Mouse (Mus musculus): ENCODE measurements around the gene Tex46. TPM values are rescaled to one million over a fixed set of nuclear protein-coding genes. Genes with fewer than 3 reads are reported as not detected.

Tex46 gene
- total and polyA plus RNA-seq, 2 experiments from 2014 or later, result not detected

- Histone ChIP-seq H3K27ac (ENCODE audit: low read depth, low read length) (no peak overlapping the region), H3K27me3 (ENCODE audit: insufficient read depth, low read length) (no peaks in the 10 kb centered on the region), H3K9me3 (ENCODE audit: low read length) (no peaks in the 10 kb centered on the region), H3K9ac (replicated peaks; ENCODE audit: low read length, poor library complexity, severe bottlenecking) (no peak overlapping the region), H3K4me2 (ENCODE audit: low read depth, low read length, poor library complexity, severe bottlenecking) (no peak overlapping the region), H3K4me3 (ENCODE audit: low read depth, low read length) (no peak overlapping the region), H3K4me1 (ENCODE audit: insufficient read depth, low read length) (no peaks in the 10 kb centered on the region), H3K36me3 (ENCODE audit: insufficient read depth, low read length) (no peaks in the 10 kb centered on the region)
- 0% methylated on average over 1 of the region's 1 CpGs for WGBS
- peak; percentile 98 for TF ChIP-seq CTCF (IDR thresholded peaks at IDR 0.05)
- no peak for ATAC-seq (ENCODE audit: low FRiP score)
- peak; percentile 88 for DNase-seq (ENCODE audit: low spot score)
Observed at GRCm38 (mm10) chr4:136621336-136621735, 11.1 kb downstream of the Tex46 start.

- Histone ChIP-seq H3K4me2 (ENCODE audit: low read depth, low read length, poor library complexity, severe bottlenecking) (no peak overlapping the region), H3K4me1 (ENCODE audit: insufficient read depth, low read length) (no peaks in the 10 kb centered on the region), H3K9me3 (ENCODE audit: low read length) (no peaks in the 10 kb centered on the region), H3K36me3 (ENCODE audit: insufficient read depth, low read length) (no peaks in the 10 kb centered on the region), H3K4me3 (ENCODE audit: low read depth, low read length) (no peak overlapping the region), H3K27me3 (ENCODE audit: insufficient read depth, low read length) (no peaks in the 10 kb centered on the region), H3K27ac (ENCODE audit: low read depth, low read length) (no peak overlapping the region), H3K9ac (replicated peaks; ENCODE audit: low read length, poor library complexity, severe bottlenecking) (no peak overlapping the region)
- DNase-seq (ENCODE audit: low spot score), result no peak
- 55% methylated on average over 5 of the region's 5 CpGs for WGBS
- no peak for ATAC-seq (ENCODE audit: low FRiP score)
- TF ChIP-seq CTCF (IDR thresholded peaks at IDR 0.05), result no peak
Observed at GRCm38 (mm10) chr4:136621956-136622355, 11.7 kb downstream of the Tex46 start.

GRCm38 (mm10) chr4:136622388-136622787 is 12.2 kb downstream of the Tex46 start, which contains the start of gene Lactbl1:
Gene Lactbl1, plus strand, starts transcription at chr4:136622621.
- no peaks in the 10 kb centered on the region for H3K4me1 ChIP-seq (ENCODE audit: insufficient read depth, low read length)
- no peaks in the 10 kb centered on the region for H3K36me3 ChIP-seq (ENCODE audit: insufficient read depth, low read length)
- no peak within 1 kb of the TSS for H3K4me3 ChIP-seq (ENCODE audit: low read depth, low read length)
- 21% methylated on average over 6 of the region's 6 CpGs for WGBS
- no peak for ATAC-seq (ENCODE audit: low FRiP score)
- no peak within 1 kb of the TSS for H3K9ac ChIP-seq (replicated peaks; ENCODE audit: low read length, poor library complexity, severe bottlenecking)
- H3K4me2 ChIP-seq (ENCODE audit: low read depth, low read length, poor library complexity, severe bottlenecking), result no peak within 1 kb of the TSS
- no peak for TF ChIP-seq CTCF (IDR thresholded peaks at IDR 0.05)
- H3K27me3 ChIP-seq (ENCODE audit: insufficient read depth, low read length), result no peaks in the 10 kb centered on the region
- no peak for DNase-seq (ENCODE audit: low spot score)
- no peaks in the 10 kb centered on the region for H3K9me3 ChIP-seq (ENCODE audit: low read length)
- H3K27ac ChIP-seq (ENCODE audit: low read depth, low read length), result no peak within 1 kb of the TSS

GRCm38 (mm10) chr4:136626590-136626989 is 16.4 kb downstream of the Tex46 start:
- Histone ChIP-seq H3K4me1 (ENCODE audit: insufficient read depth, low read length) (no peaks in the 10 kb centered on the region), H3K27ac (ENCODE audit: low read depth, low read length) (no peak overlapping the region), H3K27me3 (ENCODE audit: insufficient read depth, low read length) (no peaks in the 10 kb centered on the region), H3K9me3 (ENCODE audit: low read length) (no peaks in the 10 kb centered on the region), H3K4me2 (ENCODE audit: low read depth, low read length, poor library complexity, severe bottlenecking) (no peak overlapping the region), H3K9ac (replicated peaks; ENCODE audit: low read length, poor library complexity, severe bottlenecking) (no peak overlapping the region), H3K4me3 (ENCODE audit: low read depth, low read length) (no peak overlapping the region), H3K36me3 (ENCODE audit: insufficient read depth, low read length) (no peaks in the 10 kb centered on the region)
- no peak for TF ChIP-seq CTCF (IDR thresholded peaks at IDR 0.05)
- DNase-seq (ENCODE audit: low spot score), result no peak
- WGBS, result 75% methylated on average over 6 of the region's 6 CpGs
- no peak for ATAC-seq (ENCODE audit: low FRiP score)

GRCm38 (mm10) chr4:136631237-136631994 is 21.2 kb downstream of the Tex46 start:
- H3K4me3 ChIP-seq (ENCODE audit: low read depth, low read length), result no peak overlapping the region
- peak; percentile 59 for DNase-seq (ENCODE audit: low spot score)
- no peak overlapping the region for H3K27ac ChIP-seq (ENCODE audit: low read depth, low read length)
- no peaks in the 10 kb centered on the region for H3K4me1 ChIP-seq (ENCODE audit: insufficient read depth, low read length)
- no peaks in the 10 kb centered on the region for H3K9me3 ChIP-seq (ENCODE audit: low read length)
- WGBS, result 74% methylated on average over 11 of the region's 11 CpGs
- H3K36me3 ChIP-seq (ENCODE audit: insufficient read depth, low read length), result no peaks in the 10 kb centered on the region
- H3K4me2 ChIP-seq (ENCODE audit: low read depth, low read length, poor library complexity, severe bottlenecking), result no peak overlapping the region
- H3K9ac ChIP-seq (replicated peaks; ENCODE audit: low read length, poor library complexity, severe bottlenecking), result no peak overlapping the region
- no peak for TF ChIP-seq CTCF (IDR thresholded peaks at IDR 0.05)
- H3K27me3 ChIP-seq (ENCODE audit: insufficient read depth, low read length), result no peaks in the 10 kb centered on the region
- ATAC-seq (ENCODE audit: low FRiP score), result no peak; the same call in 1 of the 2 replicates

GRCm38 (mm10) chr4:136635995-136636394 is 25.8 kb downstream of the Tex46 start:
- no peak overlapping the region for H3K27ac ChIP-seq (ENCODE audit: low read depth, low read length)
- TF ChIP-seq CTCF (IDR thresholded peaks at IDR 0.05), result peak; percentile 55
- no peaks in the 10 kb centered on the region for H3K9me3 ChIP-seq (ENCODE audit: low read length)
- H3K4me2 ChIP-seq (ENCODE audit: low read depth, low read length, poor library complexity, severe bottlenecking), result no peak overlapping the region
- H3K4me1 ChIP-seq (ENCODE audit: insufficient read depth, low read length), result no peaks in the 10 kb centered on the region
- no peak overlapping the region for H3K4me3 ChIP-seq (ENCODE audit: low read depth, low read length)
- no peaks in the 10 kb centered on the region for H3K36me3 ChIP-seq (ENCODE audit: insufficient read depth, low read length)
- no peaks in the 10 kb centered on the region for H3K27me3 ChIP-seq (ENCODE audit: insufficient read depth, low read length)
- no peak overlapping the region for H3K9ac ChIP-seq (replicated peaks; ENCODE audit: low read length, poor library complexity, severe bottlenecking)
- DNase-seq (ENCODE audit: low spot score) (no peak), ATAC-seq (ENCODE audit: low FRiP score) (no peak)

Data from midbrain, postnatal 0 days (tissue).